Mouse (Mus musculus) B cell, adult 2 months (primary cell): ENCODE results near the gene Gas7.

Source experiments
- DNase-seq, 2 experiments: peaks; one replicate each; pipeline ENCODE4 v3.0.0; 2022

The Gas7 gene

DNA sequence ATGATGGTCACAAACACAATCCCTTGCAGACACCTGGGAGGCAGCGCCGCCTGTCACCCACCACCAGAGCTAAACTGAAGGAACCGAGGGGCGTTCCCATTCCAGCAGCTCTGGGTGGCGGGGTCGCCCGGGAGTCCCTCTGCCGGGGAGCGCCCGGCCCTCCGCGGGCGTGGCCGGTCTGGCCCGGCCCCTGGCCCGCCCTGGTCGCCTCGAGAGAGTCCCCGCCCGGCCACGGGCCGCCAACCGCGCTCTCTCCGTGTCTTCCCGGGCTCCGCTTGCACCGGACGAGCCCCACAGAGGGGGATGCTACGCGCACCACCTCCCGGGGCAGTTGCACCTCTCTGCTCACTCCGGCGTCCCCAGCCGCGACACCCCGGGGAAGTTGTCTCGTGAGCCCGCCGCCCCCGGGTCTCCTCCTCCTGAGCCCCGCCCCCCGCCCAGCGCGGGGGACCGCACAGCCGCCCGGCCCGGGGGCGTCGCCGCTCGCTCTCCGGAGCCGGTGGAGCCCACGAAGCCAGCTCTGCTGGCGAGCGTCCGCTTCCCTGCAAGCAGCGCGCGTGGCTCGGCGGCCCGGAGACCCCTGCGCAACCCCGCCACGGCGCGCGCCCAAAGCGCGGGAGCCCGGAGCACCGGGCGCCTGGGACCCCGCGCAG lies at the start of gene Gas7:
Gas7 (plus strand) TSS at position 564 of the 653 bp plus-strand sequence.
- DNase-seq = no peak

GRCm38 (mm10) chr11:67414346-67414940 lies 40.8 kb upstream of the Gas7 start:
- no peak for DNase-seq

DNA sequence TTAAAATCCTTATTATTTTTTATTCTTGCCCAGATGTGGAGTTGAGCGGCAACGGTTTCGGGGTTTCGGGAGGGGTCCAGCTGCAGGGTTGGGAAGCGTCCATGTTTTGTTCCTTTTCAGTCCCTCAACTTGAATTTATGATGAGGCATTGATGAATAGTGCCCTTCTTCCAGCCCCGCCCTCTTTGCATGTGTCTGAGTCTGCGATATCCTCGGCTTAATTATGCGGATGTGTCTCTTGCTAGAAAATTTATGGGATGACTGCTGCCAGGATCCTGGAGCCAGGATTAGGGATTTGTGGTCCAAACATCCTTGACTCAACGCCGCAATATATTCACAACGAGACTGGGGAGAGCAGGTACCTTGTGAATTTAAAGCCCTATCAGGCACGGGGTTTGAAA lies 31.7 kb upstream of the Gas7 start:
- DNase-seq = no peak

GRCm38 (mm10) chr11:67428196-67428595 lies 27.0 kb upstream of the Gas7 start:
- peak; percentile 39 to 51 for DNase-seq

DNA sequence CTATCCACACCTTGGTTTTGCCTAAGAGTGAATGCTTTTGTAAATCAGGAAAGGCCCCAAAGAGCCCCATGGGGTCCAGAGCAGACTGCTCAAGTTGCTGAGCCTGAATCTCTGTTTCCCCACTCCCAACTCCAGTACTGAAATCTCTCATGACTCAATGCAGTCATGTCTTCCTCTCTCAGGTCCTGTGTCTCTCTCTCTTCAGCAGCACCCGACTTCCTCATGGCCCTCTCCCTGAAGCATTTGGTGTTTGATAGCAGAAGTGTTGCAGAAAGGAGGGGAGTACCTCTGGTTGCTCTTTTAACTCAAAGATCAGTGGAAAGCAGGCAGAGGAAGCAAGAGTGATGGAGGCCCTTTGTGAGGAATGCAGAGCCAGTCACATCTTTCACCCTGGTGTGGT lies 25.4 kb upstream of the Gas7 start:
- no peak for DNase-seq

DNA sequence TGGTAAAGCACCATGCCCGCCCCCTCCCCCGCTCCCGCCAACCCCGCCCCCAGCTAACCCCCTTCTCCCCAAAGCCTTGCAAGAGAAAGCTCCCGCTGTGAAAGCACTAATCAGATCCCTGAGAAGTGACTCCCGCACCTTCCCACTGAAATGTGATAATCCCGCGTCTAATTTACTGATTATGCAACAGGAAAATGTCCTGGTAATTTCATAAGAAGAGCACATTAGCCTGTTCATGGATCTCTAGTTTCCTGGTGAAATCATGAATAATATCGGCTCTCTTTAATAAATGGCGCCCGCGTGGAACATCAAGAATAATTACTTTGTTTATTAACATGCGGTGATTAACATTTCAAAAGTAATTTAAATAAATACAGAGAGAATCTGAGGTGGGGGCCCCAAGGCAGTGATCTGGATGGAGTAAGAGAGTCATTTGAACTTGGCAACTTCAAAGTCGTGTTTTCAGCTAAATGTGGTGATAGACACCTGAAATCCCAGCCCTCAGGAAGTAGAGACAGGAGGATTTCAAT lies 24.1 kb upstream of the Gas7 start:
- DNase-seq = no peak

- DNase-seq = no peak
Measured at GRCm38 (mm10) chr11:67431864-67432263, 23.4 kb upstream of the Gas7 start.

GRCm38 (mm10) chr11:67433763-67434162 lies 21.5 kb upstream of the Gas7 start:
- no peak for DNase-seq

GRCm38 (mm10) chr11:67438746-67439145 lies 16.5 kb upstream of the Gas7 start:
- no peak for DNase-seq

GRCm38 (mm10) chr11:67445058-67445825 lies 10.0 kb upstream of the Gas7 start:
- no peak for DNase-seq

GRCm38 (mm10) chr11:67451525-67451924 lies 3.7 kb upstream of the Gas7 start:
- no peak for DNase-seq

GRCm38 (mm10) chr11:67455527-67455981 lies 317 bp downstream of the Gas7 start:
- no peak for DNase-seq

DNA sequence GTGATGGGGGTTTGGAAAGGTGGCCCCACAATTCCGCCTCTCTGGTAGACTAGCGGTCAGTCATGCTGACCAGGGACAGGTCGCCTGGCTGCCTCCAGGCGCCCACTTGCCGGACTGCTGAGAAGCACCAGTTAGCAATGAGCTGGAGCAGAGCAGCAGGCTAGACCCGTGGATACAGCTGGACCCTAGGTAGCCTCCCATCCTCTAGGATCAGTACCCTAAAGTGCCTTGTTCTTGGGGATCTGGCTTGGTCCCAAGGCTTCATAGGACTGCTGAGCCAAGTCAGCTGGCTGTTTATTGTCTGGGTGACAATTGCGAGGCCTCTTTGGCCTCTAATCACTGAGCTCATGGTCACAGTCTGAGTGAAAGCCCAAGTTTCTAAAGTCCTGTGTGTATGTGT lies 792 bp downstream of the Gas7 start:
- DNase-seq = no peak

DNA sequence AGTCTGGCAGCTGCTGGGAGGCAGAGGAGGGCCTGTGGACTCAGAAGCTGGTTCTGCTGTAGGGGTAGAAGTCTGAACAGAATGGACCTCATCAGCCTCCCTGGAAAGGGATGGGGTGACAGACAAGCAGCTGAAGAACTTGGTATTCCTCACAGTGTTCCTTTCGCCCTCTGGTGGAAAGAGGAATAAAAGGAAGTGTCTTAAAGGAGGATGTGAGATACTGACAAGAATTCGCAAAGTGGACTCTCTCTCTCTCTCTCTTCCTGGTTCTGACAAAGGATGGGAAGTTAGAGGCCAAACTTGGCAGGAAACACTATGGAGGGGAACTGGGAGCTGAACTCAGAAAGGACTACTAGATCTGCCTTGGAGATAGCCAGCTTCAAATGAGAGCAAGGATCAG lies 2.9 kb downstream of the Gas7 start:
- no peak for DNase-seq

DNA sequence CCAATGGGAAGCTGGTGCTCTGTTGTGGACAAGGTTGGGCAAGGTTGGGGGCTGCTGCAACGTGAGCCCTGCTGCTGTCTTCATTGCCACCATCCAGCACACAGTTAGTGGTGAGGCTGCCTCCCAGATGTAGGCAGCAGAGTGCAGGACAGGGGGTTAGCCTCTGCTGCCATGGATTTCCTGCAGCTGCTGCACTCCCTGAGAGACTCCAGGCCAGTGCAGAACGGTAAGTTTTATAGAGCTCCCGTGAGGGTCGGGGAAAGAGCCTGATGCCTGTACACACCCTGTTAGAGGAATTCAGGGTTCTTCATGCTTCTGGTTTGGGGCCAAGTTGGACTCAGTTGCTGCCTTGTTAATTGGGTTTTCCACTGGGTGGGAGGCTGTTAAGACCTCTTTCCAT lies 11.9 kb downstream of the Gas7 start:
- DNase-seq = no peak

DNA sequence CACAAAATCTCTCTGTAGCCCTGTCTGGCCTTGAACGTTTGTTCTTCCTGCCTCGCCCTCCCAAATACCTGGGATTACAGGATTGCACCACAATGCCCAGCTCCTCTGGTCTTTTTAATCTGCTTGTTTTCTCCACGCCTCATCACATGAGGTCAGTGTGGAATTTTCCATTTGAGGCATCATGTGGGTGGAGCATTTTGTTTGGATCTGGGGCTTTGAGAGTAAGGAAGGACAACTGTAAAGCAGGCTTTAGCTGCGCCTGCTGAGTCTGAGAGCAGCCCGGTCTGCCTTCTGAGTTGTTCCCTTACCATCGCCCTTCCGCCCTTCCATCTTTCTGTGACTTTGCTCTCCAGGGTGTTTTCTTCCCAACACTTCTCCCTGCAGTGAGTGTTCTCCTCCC lies 13.6 kb downstream of the Gas7 start:
- no peak for DNase-seq

DNA sequence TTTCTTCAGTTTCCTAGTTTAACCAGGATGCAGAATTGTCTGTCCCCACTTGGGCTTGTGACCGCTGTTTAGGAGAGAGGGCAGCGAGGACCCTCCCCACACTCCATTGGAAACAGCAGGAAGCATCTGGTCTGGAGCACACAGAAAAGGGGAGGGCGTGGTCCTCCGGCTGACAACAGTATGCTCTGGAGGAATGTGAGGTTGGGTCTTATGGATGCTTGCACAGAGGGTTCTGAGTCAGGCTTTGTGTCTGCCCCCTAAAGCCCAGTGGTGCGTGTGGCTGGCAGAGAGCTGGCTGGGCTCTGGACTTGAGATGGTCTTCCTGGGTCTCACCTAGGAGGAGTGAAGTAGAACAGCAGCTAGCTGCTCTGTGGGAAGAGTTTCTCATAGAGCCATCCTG lies 19.4 kb downstream of the Gas7 start:
- DNase-seq = no peak

GRCm38 (mm10) chr11:67479534-67479933 lies 24.3 kb downstream of the Gas7 start:
- peak; percentile 36 to 40 for DNase-seq

GRCm38 (mm10) chr11:67480204-67480956 lies 25.1 kb downstream of the Gas7 start:
- no peak for DNase-seq

- DNase-seq = no peak
Measured at GRCm38 (mm10) chr11:67481691-67482090, 26.5 kb downstream of the Gas7 start.

DNA sequence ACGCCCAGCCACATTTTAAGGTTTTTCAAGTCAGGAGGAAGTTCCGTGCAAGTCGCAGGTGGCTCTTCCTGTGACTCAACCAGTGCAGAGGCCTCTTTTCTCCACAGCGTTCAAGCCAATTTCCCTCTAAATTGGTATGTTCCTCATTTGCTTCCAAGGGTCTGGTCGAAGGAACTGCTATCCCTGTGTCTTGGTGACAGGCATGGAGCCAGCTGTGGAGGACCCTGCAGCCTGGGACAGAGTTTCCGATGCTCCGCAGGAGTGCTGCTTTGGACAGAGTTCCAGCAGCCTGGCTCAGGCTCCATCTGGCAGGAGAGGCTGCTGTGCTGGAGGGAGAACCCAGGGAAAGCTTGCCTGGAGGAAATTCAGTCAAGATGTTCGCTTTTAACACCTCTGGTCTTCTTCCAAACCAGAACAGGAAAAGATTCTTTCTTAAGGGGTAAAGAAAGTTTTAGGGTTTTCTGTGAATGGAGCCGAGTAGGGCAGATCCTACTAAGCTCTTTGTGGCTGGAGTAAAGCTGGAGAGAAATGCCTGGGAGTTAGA lies 27.1 kb downstream of the Gas7 start:
- DNase-seq = no peak

DNA sequence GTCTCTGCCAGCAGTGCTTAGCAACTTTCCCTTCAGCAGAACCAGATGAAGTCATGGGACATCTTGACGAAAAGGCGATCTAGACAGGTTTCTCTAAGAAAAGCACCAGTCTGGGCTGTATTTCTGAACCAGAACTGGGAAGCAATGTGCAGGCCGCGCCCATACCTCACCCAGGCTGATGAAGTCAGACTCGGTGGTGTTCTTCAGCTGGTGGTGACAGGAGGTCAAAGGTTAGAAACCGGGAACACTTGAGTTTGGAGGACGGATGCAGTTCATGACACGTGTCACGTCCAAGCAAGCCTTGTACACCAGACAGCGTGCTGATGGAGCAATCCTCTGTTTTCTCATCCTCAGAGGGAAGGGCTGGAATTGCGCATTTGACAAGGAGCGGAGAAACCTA lies 32.9 kb downstream of the Gas7 start:
- DNase-seq = no peak

DNA sequence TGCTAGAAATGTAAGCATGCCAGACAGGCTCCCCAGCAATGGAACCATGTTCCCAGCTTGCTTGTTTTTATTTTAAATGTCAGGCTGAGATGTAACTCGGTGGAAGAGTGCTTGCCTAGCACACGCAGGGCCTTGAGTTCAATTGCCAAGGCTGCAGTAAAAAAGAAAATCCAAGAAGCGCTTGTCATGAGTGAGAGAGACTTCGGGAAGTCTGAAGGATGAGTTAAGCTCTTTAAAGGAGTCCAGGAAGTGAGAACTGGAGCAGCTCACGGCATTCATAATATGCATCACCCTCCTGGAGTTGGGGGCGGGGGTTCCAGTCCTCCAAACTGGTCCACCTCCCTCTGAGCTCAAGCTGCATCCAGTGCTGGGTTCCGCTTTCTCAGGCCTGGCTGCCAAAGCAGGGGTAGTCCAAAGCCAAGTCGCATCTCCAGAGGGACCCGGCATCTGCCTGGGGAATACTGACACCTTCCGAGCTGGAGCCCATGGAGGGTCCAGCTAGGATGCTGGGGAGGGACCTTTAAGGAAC lies 34.5 kb downstream of the Gas7 start:
- DNase-seq = no peak
